Mouse (Mus musculus) forebrain, postnatal 0 days (tissue): ENCODE results near the gene Bpifa2. TPM values are rescaled to one million over a fixed set of nuclear protein-coding genes. Genes with fewer than 3 reads are reported as not detected.
"Not testable (repeated sequence)": the region's sequence is repeated elsewhere in the genome, so short reads cannot be mapped to it uniquely, and the experiment has no call there.

Source experiments
- ATAC-seq: fragments of 200-750 bp; cut with Nextera tagmentation; 2 replicates; pipeline ENCODE4 v1.8.0; 2017; ENCODE audit warnings: mild to moderate bottlenecking, moderate library complexity
- DNase-seq: peaks from one replicate; pipeline ENCODE4 v3.0.0-alpha.2; 2015
- H3K27ac ChIP-seq: fragments of 300-500 bp; sonication (generic); 2 replicates; pipeline ENCODE4 v1.5.1; 2014; ENCODE audit warnings: low read depth, mild to moderate bottlenecking, antibody characterized with exemption, low read length, moderate library complexity, mixed read lengths
- H3K27me3 ChIP-seq: fragments of 300-500 bp; sonication (generic); 2 replicates; pipeline ENCODE4 v1.6.1; 2014; ENCODE audit warnings: mild to moderate bottlenecking, low read length, mixed read lengths; ENCODE audit not compliant: insufficient read depth
- H3K36me3 ChIP-seq: fragments of 300-500 bp; sonication (generic); 2 replicates; pipeline ENCODE4 v1.6.1; 2014; ENCODE audit warnings: mild to moderate bottlenecking, moderate library complexity; ENCODE audit not compliant: insufficient read depth
- H3K4me1 ChIP-seq: fragments of 300-500 bp; sonication (generic); 2 replicates; pipeline ENCODE4 v1.6.1; 2014; ENCODE audit warnings: antibody characterized with exemption; ENCODE audit not compliant: insufficient read depth
- H3K4me2 ChIP-seq: fragments of 300-500 bp; sonication (generic); 2 replicates; pipeline ENCODE4 v1.6.1; 2014; ENCODE audit warnings: low read depth, mild to moderate bottlenecking, moderate library complexity
- H3K4me3 ChIP-seq: fragments of 300-500 bp; sonication (generic); 2 replicates; pipeline ENCODE4 v1.5.1; 2014; ENCODE audit warnings: low read depth, low read length, mixed read lengths
- H3K9ac ChIP-seq: fragments of 300-500 bp; sonication (generic); 2 replicates; pipeline ENCODE4 v1.6.1; 2014; ENCODE audit warnings: mild to moderate bottlenecking
- H3K9me3 ChIP-seq: fragments of 300-500 bp; sonication (generic); 2 replicates; pipeline ENCODE4 v1.6.1; 2016; ENCODE audit warnings: low read length
- CTCF ChIP-seq: sonication (generic); IDR thresholded peaks from 2 replicates; pipeline ENCODE4 v1.5.1; 2016; ENCODE audit warnings: antibody characterized with exemption, control low read depth, low read depth
- WGBS: fragments of 180-500 bp; shearing (Covaris S2); extraction: QIAGEN DNeasy Blood & Tissue Kit; methylation state at CpG from one replicate; pipeline ENCODE4 v1.1.7; 2014; 5-methylcytosine and 5-hydroxymethylcytosine counted together
- polyA plus RNA-seq: library from polyadenylated mRNA; unstranded; fragments of >200 nt; fragmentation: Nextera tagmentation; extraction: Ambion mirVana; gene quantifications from 2 replicates; pipeline ENCODE4 v1.2.1, GENCODE M21; 2015
- total RNA-seq: library from RNA; depleted of rRNA; stranded (reverse); fragments of >200 nt; gene quantifications from 2 replicates; pipeline ENCODE4 v1.2.3, GENCODE M21; 2014

Gene Bpifa2
- total and polyA plus RNA-seq, 2 experiments from 2014 or later = not detected

GRCm38 (mm10) chr2:154004456-154004855 lies 3.6 kb upstream of the Bpifa2 start:
- Histone ChIP-seq H3K27ac (no peak overlapping the region), H3K36me3 (no peaks in the 10 kb centered on the region), H3K9me3 (no peaks in the 10 kb centered on the region), H3K27me3 (no peaks in the 10 kb centered on the region), H3K9ac (no peak overlapping the region), H3K4me3 (no peak overlapping the region), H3K4me1 (no peaks in the 10 kb centered on the region), H3K4me2 (no peak overlapping the region)
- ATAC-seq (no peak), DNase-seq (no peak)
- 19% methylated on average over 1 of the region's 1 CpGs for WGBS
- no peak for TF ChIP-seq CTCF

DNA sequence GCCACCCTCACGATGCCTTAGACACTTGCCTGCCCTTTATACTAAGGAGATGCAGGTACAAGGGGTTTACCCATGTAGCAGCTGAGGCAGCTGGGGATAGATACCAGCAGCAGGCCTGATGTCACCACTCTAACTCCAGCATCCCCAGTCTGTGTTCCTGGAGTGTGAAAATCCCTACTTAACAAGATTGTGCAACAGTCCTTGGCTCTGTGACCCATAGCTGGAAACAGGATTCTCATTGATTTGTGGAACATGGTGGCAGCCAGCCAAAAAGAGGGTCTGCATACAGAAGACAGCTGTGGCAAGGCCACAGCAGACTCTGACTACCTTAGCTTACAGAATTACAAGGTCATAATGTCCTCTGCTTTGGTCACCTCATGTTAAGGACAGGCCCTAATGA lies 3.0 kb upstream of the Bpifa2 start:
- no peak for TF ChIP-seq CTCF
- ATAC-seq (no peak), DNase-seq (peak; percentile 1)
- no peaks in the 10 kb centered on the region for H3K36me3 ChIP-seq
- H3K4me2 ChIP-seq = no peak overlapping the region
- no peak overlapping the region for H3K9ac ChIP-seq
- H3K4me3 ChIP-seq = no peak overlapping the region
- 89% methylated on average over 1 of the region's 1 CpGs for WGBS
- H3K4me1 ChIP-seq = no peaks in the 10 kb centered on the region
- H3K27me3 ChIP-seq = no peaks in the 10 kb centered on the region
- no peak overlapping the region for H3K27ac ChIP-seq
- no peaks in the 10 kb centered on the region for H3K9me3 ChIP-seq

DNA sequence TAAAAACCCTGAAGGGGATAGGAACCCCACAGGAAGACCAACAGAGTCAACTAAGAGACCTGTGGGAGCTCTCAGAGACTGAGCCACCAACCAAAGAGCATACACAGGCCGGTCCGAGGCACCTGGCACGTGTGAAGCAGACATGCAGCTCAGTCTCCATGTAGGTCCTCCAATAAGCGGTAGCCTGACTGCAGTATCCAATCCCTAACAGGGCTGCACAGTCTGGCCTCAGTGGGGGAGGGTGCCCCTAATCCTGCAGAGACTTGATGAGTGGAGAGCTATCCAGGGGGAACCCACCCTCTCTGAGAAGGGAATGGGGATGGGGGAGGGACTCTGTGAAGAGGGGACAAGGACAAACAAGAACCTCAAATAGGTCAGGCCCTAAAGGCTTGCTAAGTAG lies 2.3 kb upstream of the Bpifa2 start:
- H3K4me1 ChIP-seq = no peaks in the 10 kb centered on the region
- H3K36me3 ChIP-seq = no peaks in the 10 kb centered on the region
- H3K27me3 ChIP-seq = no peaks in the 10 kb centered on the region
- no peaks in the 10 kb centered on the region for H3K9me3 ChIP-seq
- no peak for TF ChIP-seq CTCF
- ATAC-seq (no peak), DNase-seq (no peak)
- no peak overlapping the region for H3K27ac ChIP-seq
- H3K4me2 ChIP-seq = no peak overlapping the region
- no peak overlapping the region for H3K9ac ChIP-seq
- 88% methylated on average over 4 of the region's 4 CpGs for WGBS
- no peak overlapping the region for H3K4me3 ChIP-seq

- WGBS = 89% methylated on average over 2 of the region's 2 CpGs
- Histone ChIP-seq H3K9me3 (no peaks in the 10 kb centered on the region), H3K4me1 (no peaks in the 10 kb centered on the region), H3K27me3 (no peaks in the 10 kb centered on the region), H3K4me2 (no peak overlapping the region), H3K9ac (no peak overlapping the region), H3K27ac (no peak overlapping the region), H3K36me3 (no peaks in the 10 kb centered on the region), H3K4me3 (no peak overlapping the region)
- DNase-seq (no peak), ATAC-seq (no peak)
- no peak for TF ChIP-seq CTCF
These were observed 1.7 kb upstream of the Bpifa2 start for GRCm38 (mm10) chr2:154006331-154006730.

DNA sequence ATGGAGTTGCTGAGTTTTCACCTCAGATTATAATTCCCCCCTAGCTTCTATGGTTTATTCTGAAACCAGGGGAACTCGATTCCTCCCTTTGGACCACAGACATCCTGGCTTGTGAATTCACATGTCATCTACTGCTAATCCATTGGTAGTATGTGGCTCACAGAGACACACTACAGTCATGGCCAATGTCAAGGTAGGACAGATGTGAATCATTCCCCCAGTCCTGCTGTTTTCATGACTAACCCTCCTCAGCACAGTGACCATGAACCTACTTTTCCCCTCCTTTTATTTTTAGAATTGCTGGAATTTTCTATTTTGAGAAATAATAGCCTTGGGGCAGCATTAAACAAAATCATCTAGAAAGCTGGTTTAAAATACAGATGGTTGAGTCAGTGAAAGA lies 684 bp upstream of the Bpifa2 start:
- H3K36me3 ChIP-seq = no peaks in the 10 kb centered on the region
- H3K9me3 ChIP-seq = no peaks in the 10 kb centered on the region
- ATAC-seq (no peak), DNase-seq (no peak)
- no peaks in the 10 kb centered on the region for H3K4me1 ChIP-seq
- no peak overlapping the region for H3K4me3 ChIP-seq
- H3K4me2 ChIP-seq = no peak overlapping the region
- WGBS = 76% methylated on average over 1 of the region's 1 CpGs
- no peak for TF ChIP-seq CTCF
- no peaks in the 10 kb centered on the region for H3K27me3 ChIP-seq
- H3K27ac ChIP-seq = no peak overlapping the region
- H3K9ac ChIP-seq = no peak overlapping the region

- TF ChIP-seq CTCF = no peak
- Histone ChIP-seq H3K4me2 (no peak overlapping the region), H3K9me3 (no peaks in the 10 kb centered on the region), H3K27ac (no peak overlapping the region), H3K27me3 (no peaks in the 10 kb centered on the region), H3K4me1 (no peaks in the 10 kb centered on the region), H3K36me3 (no peaks in the 10 kb centered on the region), H3K9ac (no peak overlapping the region), H3K4me3 (no peak overlapping the region)
- no peak for ATAC-seq
- WGBS = 94% methylated on average over 1 of the region's 1 CpGs
- DNase-seq = no peak
These were observed 9.9 kb downstream of the Bpifa2 start for GRCm38 (mm10) chr2:154017990-154018389.

DNA sequence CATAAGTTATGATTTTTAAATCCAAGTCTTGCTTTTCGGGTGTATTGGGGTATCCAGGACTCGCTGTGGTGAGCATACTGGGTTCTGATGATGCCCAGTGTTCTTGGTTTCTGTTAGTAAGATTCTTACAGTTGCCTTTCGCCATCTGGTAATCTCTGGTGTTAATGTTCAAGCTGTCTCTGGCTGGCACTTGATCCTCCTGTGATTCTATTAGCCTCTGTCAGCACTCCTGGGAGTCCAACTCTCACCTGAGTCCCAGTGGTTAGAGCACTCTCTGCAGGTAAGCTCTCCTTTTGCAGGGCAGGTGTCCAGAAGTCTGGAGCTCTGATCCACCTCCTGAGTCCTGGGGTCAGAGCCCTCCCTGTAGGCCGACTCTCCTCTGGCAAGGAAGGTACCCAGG lies 16.6 kb downstream of the Bpifa2 start:
- H3K9ac ChIP-seq, ATAC-seq, H3K36me3 ChIP-seq, H3K27me3 ChIP-seq, H3K4me3 ChIP-seq, DNase-seq, H3K4me2 ChIP-seq, H3K27ac ChIP-seq, H3K4me1 ChIP-seq, H3K9me3 ChIP-seq: not testable (repeated sequence)
- WGBS = 96% methylated on average over 4 of the region's 4 CpGs

DNA sequence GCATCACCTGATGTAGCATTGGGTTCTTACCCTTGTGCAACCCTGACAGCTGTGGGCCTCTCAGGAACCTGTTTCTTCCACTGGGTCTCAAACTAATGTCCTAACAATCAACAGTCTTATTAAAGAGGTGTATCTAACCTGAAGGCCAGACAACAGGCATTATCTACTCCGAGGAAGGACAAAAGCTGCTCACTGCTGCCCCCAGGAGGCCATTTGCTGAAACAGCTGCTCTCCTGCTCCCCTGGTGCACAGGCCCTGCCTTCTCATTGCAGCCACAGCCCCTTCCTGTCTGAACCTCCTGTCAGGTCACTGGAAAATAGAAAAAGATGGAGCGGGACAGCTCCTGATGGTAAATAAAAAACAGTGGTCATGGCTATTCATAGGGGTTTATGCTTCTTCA lies 30.9 kb downstream of the Bpifa2 start:
- H3K9me3 ChIP-seq = no peaks in the 10 kb centered on the region
- TF ChIP-seq CTCF = peak; percentile 53
- no peaks in the 10 kb centered on the region for H3K4me1 ChIP-seq
- 53% methylated on average over 2 of the region's 2 CpGs for WGBS
- H3K27ac ChIP-seq = no peak overlapping the region
- no peaks in the 10 kb centered on the region for H3K27me3 ChIP-seq
- H3K9ac ChIP-seq = no peak overlapping the region
- no peak overlapping the region for H3K4me2 ChIP-seq
- H3K4me3 ChIP-seq = no peak overlapping the region
- DNase-seq (peak; percentile 8), ATAC-seq (no peak)
- no peaks in the 10 kb centered on the region for H3K36me3 ChIP-seq
